Mouse (Mus musculus) intestine, embryonic 16.5 days (tissue): ENCODE data around the gene Mrpl18. TPM values are rescaled to one million over a fixed set of nuclear protein-coding genes. Genes with fewer than 3 reads are reported as not detected.
"Not testable (repeated sequence)": the region's sequence is repeated elsewhere in the genome, so short reads cannot be mapped to it uniquely, and the experiment has no call there.

ENCODE experiments used
- ATAC-seq: fragments of 200-750 bp; cut with Nextera tagmentation; 2 replicates; pipeline ENCODE4 v1.8.0; 2017; ENCODE audit warnings: moderate TSS enrichment, moderate library complexity
- H3K27ac ChIP-seq: fragments of 300-500 bp; sonication (generic); 2 replicates; pipeline ENCODE4 v1.5.1; 2014; ENCODE audit warnings: mild to moderate bottlenecking, low read length
- H3K27me3 ChIP-seq: fragments of 300-500 bp; sonication (generic); replicated peaks from 2 replicates; pipeline ENCODE4 v1.6.1; 2014; ENCODE audit warnings: low read length, control low read depth, mixed read lengths; ENCODE audit not compliant: control insufficient read depth, insufficient read depth
- H3K36me3 ChIP-seq: fragments of 300-500 bp; sonication (generic); 2 replicates; pipeline ENCODE4 v1.6.1; 2014; ENCODE audit warnings: low read length, control low read depth; ENCODE audit not compliant: control insufficient read depth, insufficient read depth
- H3K4me1 ChIP-seq: fragments of 300-500 bp; sonication (generic); 2 replicates; pipeline ENCODE4 v1.6.1; 2014; ENCODE audit warnings: low read length, control low read depth, mixed read lengths; ENCODE audit not compliant: control insufficient read depth, insufficient read depth
- H3K4me2 ChIP-seq: fragments of 300-500 bp; sonication (generic); 2 replicates; pipeline ENCODE4 v1.6.1; 2014; ENCODE audit warnings: low read depth, low read length, control low read depth
- H3K4me3 ChIP-seq: fragments of 300-500 bp; sonication (generic); 2 replicates; pipeline ENCODE4 v1.5.1; 2014; ENCODE audit warnings: mild to moderate bottlenecking, low read length
- H3K9ac ChIP-seq: fragments of 300-500 bp; sonication (generic); 2 replicates; pipeline ENCODE4 v1.6.1; 2014; ENCODE audit warnings: low read depth, low read length
- H3K9me3 ChIP-seq: fragments of 300-500 bp; sonication (generic); 2 replicates; pipeline ENCODE4 v1.6.1; 2016; ENCODE audit warnings: low read length, control low read depth; ENCODE audit not compliant: control insufficient read depth
- WGBS: fragments of 180-500 bp; shearing (Covaris S2); extraction: QIAGEN DNeasy Blood & Tissue Kit; methylation state at CpG from one replicate; pipeline ENCODE4 v1.1.7; 2014; 5-methylcytosine and 5-hydroxymethylcytosine counted together
- polyA plus RNA-seq: library from polyadenylated mRNA; unstranded; fragments of >200 nt; fragmentation: Nextera tagmentation; extraction: Ambion mirVana; gene quantifications from 2 replicates; pipeline ENCODE4 v1.2.1, GENCODE M21; 2015

Mrpl18 gene
- polyA plus RNA-seq, 1 experiment from 2014 or later, result 183 TPM

GRCm38 (mm10) chr17:12940151-12940805 is 24.1 kb upstream of the Mrpl18 start, which contains the start of gene Acat3:
Acat3 (minus strand) TSS chr17:12940600.
- no peak within 1 kb of the TSS for H3K27ac ChIP-seq
- WGBS, result 13% methylated on average over 27 of the region's 27 CpGs
- ATAC-seq, result peak; percentile 77

GRCm38 (mm10) chr17:12939377-12940148 is 23.4 kb upstream of the Mrpl18 start:
- 36% methylated on average over 2 of the region's 12 CpGs for WGBS
- not testable (repeated sequence) for H3K27me3 ChIP-seq, H3K4me1 ChIP-seq, H3K36me3 ChIP-seq, H3K9me3 ChIP-seq, H3K27ac ChIP-seq
- peak overlapping the region; percentile 81 for H3K4me2 ChIP-seq
- H3K9ac ChIP-seq, result 0 out of 2 replicates have a peak overlapping the region, but pooled peaks have one; percentile 51
- peak overlapping the region; percentile 51 for H3K4me3 ChIP-seq
- peak; percentile 35; the same call in 1 of the 2 replicates for ATAC-seq

More at GRCm38 (mm10) chr17:12940151-12940805, 24.1 kb upstream of the Mrpl18 start, which contains the start of gene Acat3:
- Histone ChIP-seq H3K4me3 (peak within 1 kb of the TSS; percentile 51), H3K36me3 (no peaks in the 10 kb centered on the region; the same call in 1 of the 2 replicates), H3K9ac (peak within 1 kb of the TSS; percentile 51), H3K9me3 (no peaks in the 10 kb centered on the region), H3K4me1 (peaks cover 3% of the 10 kb centered on the region; the same call in 1 of the 2 replicates), H3K27me3 (no peaks in the 10 kb centered on the region), H3K4me2 (peak within 1 kb of the TSS; percentile 81)

GRCm38 (mm10) chr17:12938077-12938476 is 21.9 kb upstream of the Mrpl18 start:
- H3K4me1 ChIP-seq, result peaks cover 3% of the 10 kb centered on the region; the same call in 1 of the 2 replicates
- H3K4me2 ChIP-seq, result no peak overlapping the region
- no peak overlapping the region for H3K4me3 ChIP-seq
- no peak overlapping the region for H3K27ac ChIP-seq
- no peaks in the 10 kb centered on the region for H3K9me3 ChIP-seq
- WGBS, result 60% methylated on average over 2 of the region's 2 CpGs
- H3K27me3 ChIP-seq, result no peaks in the 10 kb centered on the region
- no peak for ATAC-seq
- no peaks in the 10 kb centered on the region; the same call in 1 of the 2 replicates for H3K36me3 ChIP-seq
- no peak overlapping the region for H3K9ac ChIP-seq

- no peak overlapping the region for H3K4me2 ChIP-seq
- no peaks in the 10 kb centered on the region for H3K27me3 ChIP-seq
- no peak overlapping the region for H3K9ac ChIP-seq
- 74% methylated on average over 2 of the region's 2 CpGs for WGBS
- no peaks in the 10 kb centered on the region for H3K9me3 ChIP-seq
- no peaks in the 10 kb centered on the region for H3K36me3 ChIP-seq
- H3K27ac ChIP-seq, result no peak overlapping the region
- H3K4me3 ChIP-seq, result no peak overlapping the region
- ATAC-seq, result no peak
- H3K4me1 ChIP-seq, result peaks cover 3% of the 10 kb centered on the region; the same call in 1 of the 2 replicates
Observed at GRCm38 (mm10) chr17:12937412-12937970, 21.3 kb upstream of the Mrpl18 start.

GRCm38 (mm10) chr17:12935719-12936118 is 19.6 kb upstream of the Mrpl18 start:
- Histone ChIP-seq H3K36me3 (no peaks in the 10 kb centered on the region), H3K9ac (no peak overlapping the region), H3K4me3 (no peak overlapping the region), H3K4me1 (peaks cover 3% of the 10 kb centered on the region; the same call in 1 of the 2 replicates), H3K27me3 (no peaks in the 10 kb centered on the region), H3K4me2 (no peak overlapping the region), H3K27ac (no peak overlapping the region), H3K9me3 (no peaks in the 10 kb centered on the region)
- 60% methylated on average over 4 of the region's 4 CpGs for WGBS
- peak; percentile 45; the same call in 1 of the 2 replicates for ATAC-seq

- H3K4me2 ChIP-seq, H3K36me3 ChIP-seq, H3K9me3 ChIP-seq, H3K4me3 ChIP-seq, H3K9ac ChIP-seq, H3K27ac ChIP-seq, ATAC-seq, H3K4me1 ChIP-seq, H3K27me3 ChIP-seq: not testable (repeated sequence)
- 97% methylated on average over 5 of the region's 5 CpGs for WGBS
Observed at GRCm38 (mm10) chr17:12931576-12931975, 15.4 kb upstream of the Mrpl18 start.

- H3K27ac ChIP-seq, result no peak overlapping the region
- no peak overlapping the region for H3K4me3 ChIP-seq
- ATAC-seq, result peak; percentile 61
- no peak overlapping the region for H3K4me2 ChIP-seq
- no peaks in the 10 kb centered on the region for H3K9me3 ChIP-seq
- H3K9ac ChIP-seq, result no peak overlapping the region
- no peaks in the 10 kb centered on the region for H3K4me1 ChIP-seq
- no peaks in the 10 kb centered on the region for H3K27me3 ChIP-seq
- WGBS, result 87% methylated on average over 8 of the region's 8 CpGs
- peaks cover 21% of the 10 kb centered on the region for H3K36me3 ChIP-seq
Observed at GRCm38 (mm10) chr17:12925703-12926180, 9.6 kb upstream of the Mrpl18 start.

GRCm38 (mm10) chr17:12925001-12925400 is 8.9 kb upstream of the Mrpl18 start:
- H3K4me2 ChIP-seq, result no peak overlapping the region
- WGBS, result 86% methylated on average over 3 of the region's 3 CpGs
- no peaks in the 10 kb centered on the region for H3K4me1 ChIP-seq
- no peaks in the 10 kb centered on the region for H3K9me3 ChIP-seq
- H3K27me3 ChIP-seq, result no peaks in the 10 kb centered on the region
- H3K27ac ChIP-seq, result no peak overlapping the region
- peaks cover 21% of the 10 kb centered on the region for H3K36me3 ChIP-seq
- H3K4me3 ChIP-seq, result no peak overlapping the region
- no peak overlapping the region for H3K9ac ChIP-seq
- no peak for ATAC-seq

GRCm38 (mm10) chr17:12921073-12921472 is 4.9 kb upstream of the Mrpl18 start:
- no peak overlapping the region for H3K27ac ChIP-seq
- H3K4me1 ChIP-seq, result no peaks in the 10 kb centered on the region
- ATAC-seq, result no peak
- no peaks in the 10 kb centered on the region for H3K27me3 ChIP-seq
- no peak overlapping the region for H3K9ac ChIP-seq
- WGBS, result 87% methylated on average over 1 of the region's 1 CpGs
- H3K9me3 ChIP-seq, result no peaks in the 10 kb centered on the region
- H3K4me3 ChIP-seq, result no peak overlapping the region
- peaks cover 21% of the 10 kb centered on the region for H3K36me3 ChIP-seq
- H3K4me2 ChIP-seq, result no peak overlapping the region
